Mouse (Mus musculus): ENCODE results near the gene Lrrc75b. TPM values are rescaled to one million over a fixed set of nuclear protein-coding genes. Genes with fewer than 3 reads are reported as not detected.

Gene Lrrc75b
- total RNA-seq, 1 experiment, result 0.18 TPM

GRCm38 (mm10) chr10:75520581-75520980 is 39.5 kb downstream of the Lrrc75b start:
- Histone ChIP-seq H3K9me3 (ENCODE audit: control insufficient read depth, insufficient read depth, low read depth, low read length) (no peaks in the 10 kb centered on the region), H3K4me1 (ENCODE audit: control insufficient read depth in 2 of 2, insufficient read depth in 2 of 2, low read length in 2 of 2, poor library complexity in 1 of 2) (peaks cover 2 to 7% of the 10 kb centered on the region in 2 experiments; a peak in 2 of 4 replicates), H3K9ac (ENCODE audit: insufficient read depth, low read depth, low read length, poor library complexity, severe bottlenecking) (no peak overlapping the region), H3K4me3 (ENCODE audit: insufficient read depth in 1 of 2, low read depth in 1 of 2, low read length in 2 of 2, poor library complexity in 1 of 2, severe bottlenecking in 1 of 2) (no peak overlapping the region), H3K27ac (ENCODE audit: insufficient read depth, low read depth, low read length, poor library complexity, severe bottlenecking) (no peak overlapping the region), H3K36me3 (ENCODE audit: control insufficient read depth, insufficient read depth, low read length, poor library complexity, severe bottlenecking) (peaks cover 33% of the 10 kb centered on the region)
- in situ Hi-C loops (cut with MboI; ENCODE audit: low sequenced_read_pairs in 2 of 2, unreplicated experiment in 2 of 2), result no loop called here
- DNase-seq (ENCODE audit: low read depth, low spot score), result no peak
- TF ChIP-seq ZNF384 (IDR thresholded peaks at IDR 0.05; ENCODE audit: low read depth, low read length) (no peak), CHD2 (IDR thresholded peaks at IDR 0.05; ENCODE audit: low read depth, low read length) (no peak), MAFK (IDR thresholded peaks at IDR 0.05; ENCODE audit: insufficient read depth, low read depth, low read length) (no peak), ZC3H11A (IDR thresholded peaks at IDR 0.05; ENCODE audit: borderline replicate concordance, low read depth, low read length) (no peak), HCFC1 (IDR thresholded peaks at IDR 0.05; ENCODE audit: borderline replicate concordance, insufficient read depth, low read length) (no peak)

GRCm38 (mm10) chr10:75517758-75518143 is 42.4 kb downstream of the Lrrc75b start, which contains the start of gene Gucd1:
TSS of gene Gucd1 (minus strand) at chr10:75517972.
- Histone ChIP-seq H3K4me1 (ENCODE audit: control insufficient read depth in 2 of 2, insufficient read depth in 2 of 2, low read length in 2 of 2, poor library complexity in 1 of 2) (peaks cover 2 to 7% of the 10 kb centered on the region in 2 experiments; a peak in 2 of 4 replicates), H3K9ac (ENCODE audit: insufficient read depth, low read depth, low read length, poor library complexity, severe bottlenecking) (peak within 1 kb of the TSS; percentile 96), H3K9me3 (ENCODE audit: control insufficient read depth, insufficient read depth, low read depth, low read length) (no peaks in the 10 kb centered on the region), H3K27ac (ENCODE audit: insufficient read depth, low read depth, low read length, poor library complexity, severe bottlenecking) (peak within 1 kb of the TSS; percentile 82), H3K36me3 (ENCODE audit: control insufficient read depth, insufficient read depth, low read length, poor library complexity, severe bottlenecking) (peaks cover 27% of the 10 kb centered on the region), H3K4me3 (ENCODE audit: insufficient read depth in 1 of 2, low read depth in 1 of 2, low read length in 2 of 2, poor library complexity in 1 of 2, severe bottlenecking in 1 of 2) (peak within 1 kb of the TSS; percentile 90 to 92)
- in situ Hi-C loops (cut with MboI; ENCODE audit: low sequenced_read_pairs in 2 of 2, unreplicated experiment in 2 of 2), result no loop called here
- peak; percentile 97 for DNase-seq (ENCODE audit: low read depth, low spot score)
- TF ChIP-seq CHD2 (IDR thresholded peaks at IDR 0.05; ENCODE audit: low read depth, low read length) (peak; percentile 67; the same call in 1 of the 2 replicates), ZNF384 (IDR thresholded peaks at IDR 0.05; ENCODE audit: low read depth, low read length) (no peak), HCFC1 (IDR thresholded peaks at IDR 0.05; ENCODE audit: borderline replicate concordance, insufficient read depth, low read length) (peak; percentile 90)

- Histone ChIP-seq H3K4me3 (ENCODE audit: insufficient read depth in 1 of 2, low read depth in 1 of 2, low read length in 2 of 2, poor library complexity in 1 of 2, severe bottlenecking in 1 of 2) (peak within 1 kb of the TSS; percentile 90 to 92), H3K4me1 (ENCODE audit: control insufficient read depth in 2 of 2, insufficient read depth in 2 of 2, low read length in 2 of 2, poor library complexity in 1 of 2) (peaks cover 2 to 7% of the 10 kb centered on the region in 2 experiments; a peak in 2 of 4 replicates), H3K9ac (ENCODE audit: insufficient read depth, low read depth, low read length, poor library complexity, severe bottlenecking) (peak within 1 kb of the TSS; percentile 96), H3K36me3 (ENCODE audit: control insufficient read depth, insufficient read depth, low read length, poor library complexity, severe bottlenecking) (peaks cover 27% of the 10 kb centered on the region), H3K9me3 (ENCODE audit: control insufficient read depth, insufficient read depth, low read depth, low read length) (no peaks in the 10 kb centered on the region), H3K27ac (ENCODE audit: insufficient read depth, low read depth, low read length, poor library complexity, severe bottlenecking) (peak within 1 kb of the TSS; percentile 82)
- no peak for TF ChIP-seq ZC3H11A (IDR thresholded peaks at IDR 0.05; ENCODE audit: borderline replicate concordance, low read depth, low read length)
- TF ChIP-seq MAFK (IDR thresholded peaks at IDR 0.05; ENCODE audit: insufficient read depth, low read depth, low read length), result no peak
- TF ChIP-seq HCFC1 (IDR thresholded peaks at IDR 0.05; ENCODE audit: borderline replicate concordance, insufficient read depth, low read length), result no peak
- TF ChIP-seq CHD2 (IDR thresholded peaks at IDR 0.05; ENCODE audit: low read depth, low read length), result no peak
- no peak for TF ChIP-seq ZNF384 (IDR thresholded peaks at IDR 0.05; ENCODE audit: low read depth, low read length)
- in situ Hi-C loops (cut with MboI; ENCODE audit: low sequenced_read_pairs in 2 of 2, unreplicated experiment in 2 of 2), result no loop called here
- DNase-seq (ENCODE audit: low read depth, low spot score), result peak; percentile 98
Observed at GRCm38 (mm10) chr10:75517073-75517757, 42.9 kb downstream of the Lrrc75b start, which contains the start of gene Snrpd3. TSS of gene Snrpd3 (plus strand) at chr10:75517551.

- peaks cover 23% of the 10 kb centered on the region for H3K36me3 ChIP-seq (ENCODE audit: control insufficient read depth, insufficient read depth, low read length, poor library complexity, severe bottlenecking)
Observed at GRCm38 (mm10) chr10:75516724-75517072, 43.4 kb downstream of the Lrrc75b start.

More at GRCm38 (mm10) chr10:75516724-75517072, 43.4 kb downstream of the Lrrc75b start:
- peak overlapping the region; percentile 85 to 90 for H3K4me3 ChIP-seq (ENCODE audit: insufficient read depth in 1 of 2, low read depth in 1 of 2, low read length in 2 of 2, poor library complexity in 1 of 2, severe bottlenecking in 1 of 2)
- peak overlapping the region; percentile 88 for H3K9ac ChIP-seq (ENCODE audit: insufficient read depth, low read depth, low read length, poor library complexity, severe bottlenecking)
- H3K4me1 ChIP-seq (ENCODE audit: control insufficient read depth in 2 of 2, insufficient read depth in 2 of 2, low read length in 2 of 2, poor library complexity in 1 of 2), result peaks cover 2 to 7% of the 10 kb centered on the region in 2 experiments; a peak in 2 of 4 replicates
- no peak for TF ChIP-seq ZC3H11A (IDR thresholded peaks at IDR 0.05; ENCODE audit: borderline replicate concordance, low read depth, low read length)
- no peak for TF ChIP-seq CHD2 (IDR thresholded peaks at IDR 0.05; ENCODE audit: low read depth, low read length)
- TF ChIP-seq HCFC1 (IDR thresholded peaks at IDR 0.05; ENCODE audit: borderline replicate concordance, insufficient read depth, low read length), result no peak
- no peak for TF ChIP-seq MAFK (IDR thresholded peaks at IDR 0.05; ENCODE audit: insufficient read depth, low read depth, low read length)
- H3K27ac ChIP-seq (ENCODE audit: insufficient read depth, low read depth, low read length, poor library complexity, severe bottlenecking), result no peak overlapping the region
- no peaks in the 10 kb centered on the region for H3K9me3 ChIP-seq (ENCODE audit: control insufficient read depth, insufficient read depth, low read depth, low read length)
- DNase-seq (ENCODE audit: low read depth, low spot score), result no peak
- in situ Hi-C loops (cut with MboI; ENCODE audit: low sequenced_read_pairs in 2 of 2, unreplicated experiment in 2 of 2), result no loop called here

Measured in ES-E14 (cell line).